Mouse (Mus musculus): ENCODE data around the gene Cutc. TPM values are rescaled to one million over a fixed set of nuclear protein-coding genes. Genes with fewer than 3 reads are reported as not detected.

The Cutc gene
- polyA plus RNA-seq, 1 experiment: 12.4 TPM

DNA sequence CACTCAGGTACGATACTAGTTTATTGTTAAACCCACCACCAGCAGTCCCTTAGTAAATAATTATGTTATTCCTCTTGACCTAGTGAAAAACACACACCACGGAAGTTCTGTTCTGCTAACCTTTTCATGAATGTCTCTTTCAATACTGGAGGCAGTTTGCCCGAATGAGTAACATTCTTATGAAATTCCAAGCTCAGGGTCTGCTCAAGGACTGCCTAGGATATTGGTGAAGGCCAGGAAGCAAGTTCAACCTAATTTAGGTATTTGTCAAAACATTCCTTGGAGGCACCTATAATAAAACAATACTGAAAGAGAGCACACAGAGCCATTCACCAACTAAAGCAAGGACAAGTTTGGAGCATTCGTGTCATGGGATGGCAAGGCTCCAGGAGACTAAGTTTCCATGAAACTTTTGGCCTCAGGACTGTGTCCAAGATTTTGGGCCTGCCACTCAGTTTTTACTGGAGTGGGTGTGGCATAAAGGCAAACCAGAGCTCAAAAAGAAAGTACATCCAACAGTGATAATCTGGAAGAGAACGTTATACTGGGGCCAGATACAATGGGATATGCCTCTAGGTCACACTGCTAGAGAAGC is 16.7 kb downstream of the Cutc start:
- Histone ChIP-seq H3K27ac (ENCODE audit: insufficient read depth, low read depth, low read length) (no peak overlapping the region), H3K4me1 (ENCODE audit: control insufficient read depth, insufficient read depth, low read length) (peaks cover 8% of the 10 kb centered on the region), H3K4me3 (ENCODE audit: insufficient read depth, low read length) (no peak overlapping the region)
- no peak for TF ChIP-seq POLR2A (IDR thresholded peaks at IDR 0.05; ENCODE audit: borderline replicate concordance, low read depth, low read length)

DNA sequence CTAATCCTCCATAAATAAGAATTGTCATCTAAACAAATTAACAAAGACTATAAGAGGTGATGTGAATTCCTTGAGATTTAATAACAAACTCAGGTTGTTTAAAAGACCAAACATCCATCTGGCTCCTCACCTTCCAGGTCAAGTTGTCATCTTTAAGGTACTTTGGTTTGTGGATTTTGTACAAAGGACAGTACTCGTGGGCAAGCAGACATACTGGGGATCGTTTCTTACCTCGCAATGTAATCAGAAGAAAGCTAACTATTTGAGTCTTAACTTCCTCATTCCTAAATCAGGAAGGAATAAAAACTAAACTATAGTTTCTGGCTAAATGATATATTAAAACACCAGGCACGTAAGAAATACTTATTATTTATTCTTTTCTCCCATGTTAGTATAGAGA is 17.8 kb downstream of the Cutc start:
- no peak for TF ChIP-seq CTCF (IDR thresholded peaks at IDR 0.05; ENCODE audit: low read depth, low read length)
- TF ChIP-seq POLR2A (IDR thresholded peaks at IDR 0.05; ENCODE audit: borderline replicate concordance, low read depth, low read length): no peak

DNA sequence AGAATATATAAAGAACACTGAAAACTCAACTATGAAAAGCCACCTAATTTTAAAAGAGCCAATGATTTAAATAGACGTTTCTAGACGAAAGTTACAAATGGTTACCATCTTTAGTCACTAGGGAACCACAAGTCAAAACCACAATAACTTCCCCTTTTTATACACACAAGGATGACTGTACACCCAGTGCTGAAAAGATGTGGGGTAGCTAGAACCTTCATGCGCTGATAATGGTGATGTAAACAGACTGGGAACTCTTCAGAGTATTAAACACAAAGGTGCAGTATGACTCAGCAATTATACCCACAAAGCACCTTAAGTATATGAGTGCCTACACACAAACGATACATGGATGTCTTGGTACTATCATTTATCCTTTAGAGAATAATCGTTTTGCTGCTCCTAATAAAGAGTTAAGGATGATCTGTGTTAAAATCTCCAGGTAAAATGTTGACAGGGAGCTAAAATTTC is 18.7 kb downstream of the Cutc start:
- Histone ChIP-seq H3K27ac (ENCODE audit: insufficient read depth, low read depth, low read length) (no peak overlapping the region), H3K4me1 (ENCODE audit: control insufficient read depth, insufficient read depth, low read length) (peaks cover 8% of the 10 kb centered on the region), H3K4me3 (ENCODE audit: insufficient read depth, low read length) (no peak overlapping the region)
- no peak for TF ChIP-seq POLR2A (IDR thresholded peaks at IDR 0.05; ENCODE audit: borderline replicate concordance, low read depth, low read length)
- TF ChIP-seq CTCF (IDR thresholded peaks at IDR 0.05; ENCODE audit: low read depth, low read length): no peak

More for the DNA sequence above, 17.8 kb downstream of the Cutc start:
- Histone ChIP-seq H3K27ac (ENCODE audit: insufficient read depth, low read depth, low read length) (no peak overlapping the region; the same call in 1 of the 2 replicates), H3K4me3 (ENCODE audit: insufficient read depth, low read length) (no peak overlapping the region), H3K4me1 (ENCODE audit: control insufficient read depth, insufficient read depth, low read length) (peaks cover 8% of the 10 kb centered on the region)

DNA sequence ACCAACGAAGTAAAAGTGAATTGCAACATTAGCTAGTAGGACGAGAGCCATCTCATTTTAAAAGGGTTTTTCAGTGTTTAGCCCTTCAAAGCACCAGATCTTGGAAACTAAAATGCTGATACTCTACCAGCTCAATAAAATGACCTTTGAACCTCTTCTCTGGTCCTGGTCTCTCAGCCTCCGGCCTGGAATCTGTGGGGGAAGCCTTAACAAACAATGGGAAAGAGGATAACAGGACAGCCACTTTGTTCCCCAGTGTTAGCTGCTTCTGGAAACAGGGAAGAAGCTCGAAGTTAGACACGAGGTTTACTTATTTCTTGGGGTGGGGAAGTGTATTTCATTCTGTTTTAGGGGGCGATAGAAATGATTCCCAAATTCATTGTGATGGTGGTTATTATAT is 19.5 kb downstream of the Cutc start:
- no peak overlapping the region for H3K27ac ChIP-seq (ENCODE audit: insufficient read depth, low read depth, low read length)
- no peak for TF ChIP-seq POLR2A (IDR thresholded peaks at IDR 0.05; ENCODE audit: borderline replicate concordance, low read depth, low read length)
- H3K4me1 ChIP-seq (ENCODE audit: control insufficient read depth, insufficient read depth, low read length): peaks cover 8% of the 10 kb centered on the region
- H3K4me3 ChIP-seq (ENCODE audit: insufficient read depth, low read length): no peak overlapping the region

DNA sequence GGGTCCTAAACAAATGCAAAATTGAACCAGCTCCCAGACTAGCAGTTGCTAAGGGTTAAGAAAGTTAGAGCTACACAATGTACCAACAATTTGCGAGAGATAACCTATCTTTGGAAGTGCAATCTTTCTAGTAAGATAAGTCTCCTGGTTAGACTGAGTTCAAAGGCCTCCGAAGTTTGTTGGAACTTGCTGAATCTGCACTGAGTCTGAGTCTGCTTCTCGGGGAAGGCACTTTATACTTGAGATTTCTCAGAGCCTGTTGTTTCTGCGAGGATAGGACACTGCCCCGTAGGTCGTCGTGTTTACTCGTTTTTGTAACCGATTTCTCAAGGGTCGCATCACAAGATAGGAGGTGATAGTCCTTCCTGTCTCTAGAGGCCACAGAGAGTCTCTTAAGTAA is 22.6 kb downstream of the Cutc start:
- Histone ChIP-seq H3K4me1 (ENCODE audit: control insufficient read depth, insufficient read depth, low read length) (peaks cover 5% of the 10 kb centered on the region), H3K27ac (ENCODE audit: insufficient read depth, low read depth, low read length) (no peak overlapping the region), H3K4me3 (ENCODE audit: insufficient read depth, low read length) (no peak overlapping the region)
- TF ChIP-seq POLR2A (IDR thresholded peaks at IDR 0.05; ENCODE audit: borderline replicate concordance, low read depth, low read length): no peak
- no peak for TF ChIP-seq CTCF (IDR thresholded peaks at IDR 0.05; ENCODE audit: low read depth, low read length)

DNA sequence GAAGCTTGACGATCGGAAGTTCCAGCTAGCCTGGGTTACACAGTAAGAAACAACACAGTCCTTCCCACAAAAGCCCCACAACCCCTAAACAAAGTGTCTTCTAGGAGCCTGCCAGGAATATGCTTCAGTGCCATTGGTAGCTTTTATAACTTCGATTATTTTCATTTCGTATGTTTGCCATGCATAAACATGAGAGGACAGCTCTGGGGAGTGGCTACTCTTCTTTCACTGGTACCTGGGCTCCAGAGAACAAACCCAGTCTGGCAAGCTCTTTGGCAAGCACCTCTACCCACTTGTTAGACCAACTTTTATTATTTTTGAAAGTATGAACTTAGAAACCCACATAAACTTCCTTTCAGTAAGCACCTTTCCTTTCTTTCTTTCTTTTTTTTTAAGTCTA is 23.8 kb downstream of the Cutc start:
- Histone ChIP-seq H3K4me3 (ENCODE audit: insufficient read depth, low read length) (no peak overlapping the region), H3K27ac (ENCODE audit: insufficient read depth, low read depth, low read length) (no peak overlapping the region), H3K4me1 (ENCODE audit: control insufficient read depth, insufficient read depth, low read length) (peaks cover 5% of the 10 kb centered on the region; the same call in 1 of the 2 replicates)
- TF ChIP-seq POLR2A (IDR thresholded peaks at IDR 0.05; ENCODE audit: borderline replicate concordance, low read depth, low read length): no peak
- TF ChIP-seq CTCF (IDR thresholded peaks at IDR 0.05; ENCODE audit: low read depth, low read length): no peak

DNA sequence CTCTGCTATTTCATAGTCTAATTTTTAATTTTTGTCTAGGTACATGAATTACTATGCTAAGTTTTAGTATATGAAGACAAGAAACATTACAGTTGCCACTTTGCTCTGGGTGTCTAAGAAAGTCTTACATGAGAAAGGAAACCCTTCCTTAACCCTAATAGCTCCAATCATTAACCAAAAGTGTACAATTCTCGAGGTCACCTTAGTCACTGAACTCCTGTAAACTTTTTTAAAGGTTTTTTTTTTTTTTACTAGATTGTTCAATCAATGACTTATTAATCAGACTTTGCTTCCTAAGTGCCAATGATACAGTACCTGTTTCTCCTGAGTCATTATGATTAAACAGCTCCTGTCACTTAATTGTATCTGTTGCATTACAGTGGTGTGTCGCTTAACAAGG is 24.5 kb downstream of the Cutc start:
- no peak overlapping the region for H3K27ac ChIP-seq (ENCODE audit: insufficient read depth, low read depth, low read length)
- H3K4me1 ChIP-seq (ENCODE audit: control insufficient read depth, insufficient read depth, low read length): peaks cover 8% of the 10 kb centered on the region
- no peak for TF ChIP-seq CTCF (IDR thresholded peaks at IDR 0.05; ENCODE audit: low read depth, low read length)
- no peak overlapping the region for H3K4me3 ChIP-seq (ENCODE audit: insufficient read depth, low read length)

DNA sequence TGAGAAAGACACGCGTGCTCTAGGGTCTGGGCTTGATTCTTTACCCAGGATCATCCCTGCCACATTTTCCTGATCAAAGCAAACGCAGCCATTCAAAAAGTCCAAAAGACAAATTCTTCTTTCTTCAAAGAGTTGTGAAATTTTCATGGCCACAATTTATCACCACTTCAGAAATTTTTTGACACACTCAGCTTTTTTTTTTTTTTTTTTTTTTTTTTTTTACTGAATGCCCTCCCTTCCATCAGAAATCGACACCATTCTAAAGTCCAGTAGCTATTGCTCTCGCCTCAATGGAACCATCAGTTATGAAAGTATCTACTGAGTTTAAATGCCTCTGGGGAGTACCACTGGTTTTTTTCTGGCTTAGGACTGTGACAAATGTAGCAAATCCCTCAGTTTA is 27.6 kb downstream of the Cutc start:
- H3K4me3 ChIP-seq (ENCODE audit: insufficient read depth, low read length): no peak overlapping the region
- no peak overlapping the region for H3K27ac ChIP-seq (ENCODE audit: insufficient read depth, low read depth, low read length)
- TF ChIP-seq POLR2A (IDR thresholded peaks at IDR 0.05; ENCODE audit: borderline replicate concordance, low read depth, low read length): no peak
- TF ChIP-seq CTCF (IDR thresholded peaks at IDR 0.05; ENCODE audit: low read depth, low read length): no peak
- H3K4me1 ChIP-seq (ENCODE audit: control insufficient read depth, insufficient read depth, low read length): peaks cover 9% of the 10 kb centered on the region

DNA sequence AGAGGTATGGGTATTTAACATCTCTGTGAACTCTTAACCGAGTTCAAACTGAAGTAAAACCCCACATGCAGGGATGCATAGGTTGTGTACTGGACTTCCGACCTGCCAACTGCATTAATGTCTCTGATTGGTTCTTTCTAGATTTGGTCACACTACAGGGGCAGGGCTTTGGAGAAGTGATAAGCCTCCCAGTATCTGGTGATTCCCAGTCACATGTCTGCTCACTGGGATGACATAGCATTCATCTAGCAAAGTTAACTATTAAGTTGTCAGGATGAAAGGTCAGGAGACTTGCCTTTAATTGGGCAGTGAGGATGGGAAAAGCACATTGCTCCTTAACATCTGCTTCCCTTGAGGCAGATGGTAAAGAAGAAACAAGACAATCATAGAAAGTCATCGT is 29.2 kb downstream of the Cutc start, which contains the start of gene Abcc2:
Gene Abcc2, plus strand, starts transcription at position 213 of the 400 bp plus-strand sequence.
- Histone ChIP-seq H3K27ac (ENCODE audit: insufficient read depth, low read depth, low read length) (no peak within 1 kb of the TSS), H3K4me1 (ENCODE audit: control insufficient read depth, insufficient read depth, low read length) (peaks cover 19% of the 10 kb centered on the region), H3K4me3 (ENCODE audit: insufficient read depth, low read length) (no peak within 1 kb of the TSS)
- TF ChIP-seq CTCF (IDR thresholded peaks at IDR 0.05; ENCODE audit: low read depth, low read length): no peak
- TF ChIP-seq POLR2A (IDR thresholded peaks at IDR 0.05; ENCODE audit: borderline replicate concordance, low read depth, low read length): no peak

DNA sequence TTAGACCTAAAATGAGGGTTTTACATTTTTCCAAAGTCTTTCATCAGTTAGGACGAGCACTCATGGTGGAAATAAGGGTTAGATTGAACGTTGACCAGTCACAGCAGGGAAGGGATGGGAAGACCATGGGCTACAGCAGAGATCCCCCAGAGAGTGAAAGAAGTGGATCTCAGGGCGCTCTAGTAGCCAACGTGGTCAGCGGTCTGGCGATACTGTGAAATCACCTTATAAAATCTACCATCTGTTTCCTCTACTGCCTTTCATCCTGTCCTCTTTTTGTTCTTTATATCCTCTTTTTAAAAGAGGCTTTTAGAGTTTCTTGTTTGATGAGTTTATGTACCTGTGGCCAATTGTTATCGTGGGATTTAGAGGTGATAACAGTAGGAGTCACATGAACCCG is 32.0 kb downstream of the Cutc start:
- no peak overlapping the region for H3K27ac ChIP-seq (ENCODE audit: insufficient read depth, low read depth, low read length)
- H3K4me1 ChIP-seq (ENCODE audit: control insufficient read depth, insufficient read depth, low read length): peaks cover 22% of the 10 kb centered on the region
- H3K4me3 ChIP-seq (ENCODE audit: insufficient read depth, low read length): no peak overlapping the region
- TF ChIP-seq CTCF (IDR thresholded peaks at IDR 0.05; ENCODE audit: low read depth, low read length) (no peak), POLR2A (IDR thresholded peaks at IDR 0.05; ENCODE audit: borderline replicate concordance, low read depth, low read length) (no peak)

Data from bone marrow macrophage, adult 2 months (primary cell).